Mouse (Mus musculus) midbrain, embryonic 10.5 days (tissue): ENCODE measurements around the gene Coq8a. TPM values are rescaled to one million over a fixed set of nuclear protein-coding genes. Genes with fewer than 3 reads are reported as not detected.

Source experiments
- DNase-seq: peaks from one replicate; pipeline ENCODE4 v3.0.0-alpha.2; 2017; ENCODE audit warnings: low spot score
- H3K27ac ChIP-seq: fragments of 300-500 bp; sonication (generic); replicated peaks from 2 replicates; pipeline ENCODE4 v1.5.1; 2016; ENCODE audit warnings: mild to moderate bottlenecking
- H3K27me3 ChIP-seq: fragments of 300-500 bp; sonication (generic); 2 replicates; pipeline ENCODE4 v1.6.1; 2016; ENCODE audit warnings: low read depth, mild to moderate bottlenecking; ENCODE audit not compliant: poor library complexity, severe bottlenecking
- H3K36me3 ChIP-seq: fragments of 300-500 bp; sonication (generic); 2 replicates; pipeline ENCODE4 v1.6.1; 2016; ENCODE audit warnings: mild to moderate bottlenecking, moderate library complexity
- H3K4me1 ChIP-seq: fragments of 300-500 bp; sonication (generic); 2 replicates; pipeline ENCODE4 v1.6.1; 2016
- H3K4me3 ChIP-seq: fragments of 300-500 bp; sonication (generic); 2 replicates; pipeline ENCODE4 v1.5.1; 2016; ENCODE audit warnings: mild to moderate bottlenecking, moderate library complexity
- H3K9me3 ChIP-seq: fragments of 300-500 bp; sonication (generic); replicated peaks from 2 replicates; pipeline ENCODE4 v1.6.1; 2016; ENCODE audit warnings: mild to moderate bottlenecking
- WGBS: fragments of 180-500 bp; shearing (Covaris S2); methylation state at CpG from one replicate; pipeline ENCODE4 v1.1.7; 2016; 5-methylcytosine and 5-hydroxymethylcytosine counted together
- polyA plus RNA-seq: library from polyadenylated mRNA; unstranded; fragments of >200 nt; fragmentation: Nextera tagmentation; extraction: Ambion mirVana; gene quantifications from 2 replicates; pipeline ENCODE4 v1.2.1, GENCODE M21; 2016

Gene Coq8a
- polyA plus RNA-seq, 1 experiment from 2014 or later: 0.90 TPM

DNA sequence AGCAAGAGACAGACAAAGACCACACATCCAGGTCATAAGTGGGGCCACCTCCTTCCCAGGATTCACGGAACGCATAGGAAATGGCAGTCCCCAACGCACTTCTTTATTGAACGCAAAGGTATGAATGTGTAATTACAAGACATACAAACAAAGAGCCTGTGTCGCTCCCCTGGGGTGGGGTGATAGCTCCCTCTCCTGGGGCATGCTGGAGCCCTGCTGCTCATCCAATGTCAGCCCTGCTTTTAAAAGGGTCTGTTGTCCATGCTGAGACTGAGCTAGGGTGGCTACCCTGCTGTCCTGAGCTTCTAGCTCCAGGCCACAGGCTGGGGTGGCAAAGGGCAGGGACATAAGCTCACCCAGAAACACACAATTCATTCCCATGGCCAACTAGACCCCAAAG lies 32.9 kb downstream of the Coq8a start:
- H3K36me3 ChIP-seq: peaks cover 20% of the 10 kb centered on the region
- no peaks in the 10 kb centered on the region for H3K4me1 ChIP-seq
- no peak overlapping the region for H3K27ac ChIP-seq
- 89% methylated on average over 5 of the region's 5 CpGs for WGBS
- H3K9me3 ChIP-seq: no peaks in the 10 kb centered on the region
- H3K27me3 ChIP-seq: no peaks in the 10 kb centered on the region
- DNase-seq: no peak
- H3K4me3 ChIP-seq: no peak overlapping the region

DNA sequence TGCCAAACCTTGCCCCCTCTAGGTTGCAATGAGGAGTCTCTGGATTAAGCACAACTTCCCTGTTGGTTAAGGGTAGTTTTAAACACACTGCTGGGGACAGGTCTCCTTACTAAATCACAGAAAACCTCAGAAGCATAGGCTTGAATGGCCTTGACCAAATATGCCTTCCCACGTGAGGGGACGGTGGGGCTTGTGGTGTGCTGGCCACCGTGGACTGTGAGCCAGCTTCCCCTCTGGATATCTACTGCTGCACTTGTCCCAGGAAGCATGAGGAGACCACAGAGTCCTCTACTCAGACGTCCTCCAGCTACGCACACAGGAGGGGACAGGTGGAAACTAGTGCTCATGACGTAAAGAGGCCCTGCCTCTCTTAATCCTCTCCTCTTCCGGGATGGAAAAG lies 36.4 kb downstream of the Coq8a start:
- no peak for DNase-seq
- Histone ChIP-seq H3K27ac (no peak overlapping the region), H3K27me3 (no peaks in the 10 kb centered on the region), H3K4me3 (no peak overlapping the region), H3K9me3 (no peaks in the 10 kb centered on the region), H3K36me3 (peaks cover 35% of the 10 kb centered on the region), H3K4me1 (0 out of 2 replicates have a peak, but pooled peaks cover 5% of the 10 kb centered on the region)
- WGBS: 82% methylated on average over 7 of the region's 7 CpGs

- Histone ChIP-seq H3K27ac (no peak overlapping the region), H3K4me1 (0 out of 2 replicates have a peak, but pooled peaks cover 5% of the 10 kb centered on the region), H3K9me3 (no peaks in the 10 kb centered on the region), H3K4me3 (no peak overlapping the region), H3K36me3 (peaks cover 35% of the 10 kb centered on the region), H3K27me3 (no peaks in the 10 kb centered on the region)
- DNase-seq: no peak
- 87% methylated on average over 20 of the region's 20 CpGs for WGBS
These were observed 37.6 kb downstream of the Coq8a start for GRCm38 (mm10) chr1:180161566-180162355.

DNA sequence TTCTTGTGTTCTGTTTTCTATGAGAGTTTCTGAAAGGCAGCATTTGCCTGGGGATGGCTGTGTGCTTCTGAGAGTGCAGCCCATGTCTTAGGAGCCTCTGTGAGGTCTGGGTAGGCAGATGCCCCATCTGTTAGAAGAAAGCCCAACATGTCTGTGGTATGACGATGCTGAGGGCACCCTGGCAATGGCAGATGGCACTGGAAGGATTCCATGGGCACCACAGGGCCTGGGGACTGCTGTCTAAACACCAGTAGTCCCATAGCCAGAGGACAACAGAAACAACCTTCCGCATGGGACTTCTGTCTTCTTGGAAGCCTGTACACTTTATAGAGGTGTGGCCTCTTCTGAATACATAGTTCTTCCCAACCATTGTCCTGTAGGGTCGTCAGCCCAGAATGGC lies 38.2 kb downstream of the Coq8a start:
- H3K9me3 ChIP-seq: no peaks in the 10 kb centered on the region
- 0 out of 2 replicates have a peak, but pooled peaks cover 5% of the 10 kb centered on the region for H3K4me1 ChIP-seq
- H3K4me3 ChIP-seq: no peak overlapping the region
- no peak overlapping the region for H3K27ac ChIP-seq
- H3K36me3 ChIP-seq: peaks cover 35% of the 10 kb centered on the region
- WGBS: 85% methylated on average over 3 of the region's 3 CpGs
- H3K27me3 ChIP-seq: no peaks in the 10 kb centered on the region
- DNase-seq: no peak

- Histone ChIP-seq H3K4me1 (0 out of 2 replicates have a peak, but pooled peaks cover 5% of the 10 kb centered on the region), H3K27me3 (no peaks in the 10 kb centered on the region), H3K36me3 (peaks cover 33% of the 10 kb centered on the region), H3K9me3 (no peaks in the 10 kb centered on the region), H3K27ac (no peak overlapping the region), H3K4me3 (no peak overlapping the region)
- no peak for DNase-seq
- WGBS: 82% methylated on average over 2 of the region's 2 CpGs
These were observed 38.9 kb downstream of the Coq8a start for GRCm38 (mm10) chr1:180160545-180160944.

- no peaks in the 10 kb centered on the region for H3K27me3 ChIP-seq
- no peak for DNase-seq
- 78% methylated on average over 2 of the region's 2 CpGs for WGBS
- H3K4me1 ChIP-seq: 0 out of 2 replicates have a peak, but pooled peaks cover 5% of the 10 kb centered on the region
- H3K27ac ChIP-seq: no peak overlapping the region
- H3K9me3 ChIP-seq: no peaks in the 10 kb centered on the region
- H3K4me3 ChIP-seq: no peak overlapping the region
- H3K36me3 ChIP-seq: peaks cover 33% of the 10 kb centered on the region
These were observed 40.8 kb downstream of the Coq8a start for GRCm38 (mm10) chr1:180158648-180159047.

DNA sequence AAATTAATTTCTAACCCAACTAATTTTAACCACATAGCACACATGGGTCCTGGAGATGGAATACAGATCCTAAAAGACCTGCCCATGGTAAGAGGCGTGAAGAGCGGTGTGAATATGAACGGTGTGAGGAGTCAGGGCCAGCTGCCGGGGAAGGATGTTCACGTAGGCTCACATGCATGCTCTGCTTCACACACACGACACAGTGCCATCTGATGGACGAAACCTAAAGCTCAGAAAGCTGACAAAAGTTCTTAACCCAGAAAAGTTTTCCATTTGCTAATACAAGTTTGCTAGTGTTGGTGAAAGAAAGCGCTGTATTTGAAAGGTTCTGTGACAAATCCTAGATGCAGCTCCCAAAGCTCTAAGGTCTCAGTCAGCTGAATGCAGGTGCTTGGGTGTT lies 48.2 kb downstream of the Coq8a start:
- Histone ChIP-seq H3K4me1 (no peaks in the 10 kb centered on the region), H3K4me3 (no peak overlapping the region), H3K27ac (no peak overlapping the region), H3K36me3 (peaks cover 33% of the 10 kb centered on the region), H3K27me3 (no peaks in the 10 kb centered on the region), H3K9me3 (no peaks in the 10 kb centered on the region)
- no peak for DNase-seq
- WGBS: 86% methylated on average over 8 of the region's 8 CpGs

DNA sequence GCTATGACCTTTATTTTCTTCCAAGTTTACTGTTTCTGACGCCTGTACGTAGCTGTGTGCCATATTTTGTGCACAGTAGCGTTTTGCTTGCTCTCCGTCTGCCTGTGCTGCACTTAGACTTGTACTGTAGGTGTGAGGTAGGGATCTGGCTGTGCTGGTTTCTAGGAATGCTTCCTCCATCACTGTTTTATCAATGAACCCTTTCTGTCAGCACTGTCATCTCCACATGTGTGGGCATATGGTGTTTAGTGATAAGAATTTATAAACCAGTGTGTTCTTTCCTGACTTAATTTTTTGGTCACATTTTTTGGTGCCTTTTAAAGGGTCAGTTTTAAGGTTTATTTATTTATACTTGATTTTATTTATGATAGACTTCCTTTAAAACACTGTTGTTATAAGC lies 50.8 kb downstream of the Coq8a start:
- H3K4me1 ChIP-seq: no peaks in the 10 kb centered on the region
- no peak for DNase-seq
- H3K27ac ChIP-seq: no peak overlapping the region
- H3K4me3 ChIP-seq: no peak overlapping the region
- no peaks in the 10 kb centered on the region for H3K9me3 ChIP-seq
- H3K36me3 ChIP-seq: peaks cover 40% of the 10 kb centered on the region
- WGBS: 93% methylated on average over 4 of the region's 4 CpGs
- no peaks in the 10 kb centered on the region for H3K27me3 ChIP-seq

DNA sequence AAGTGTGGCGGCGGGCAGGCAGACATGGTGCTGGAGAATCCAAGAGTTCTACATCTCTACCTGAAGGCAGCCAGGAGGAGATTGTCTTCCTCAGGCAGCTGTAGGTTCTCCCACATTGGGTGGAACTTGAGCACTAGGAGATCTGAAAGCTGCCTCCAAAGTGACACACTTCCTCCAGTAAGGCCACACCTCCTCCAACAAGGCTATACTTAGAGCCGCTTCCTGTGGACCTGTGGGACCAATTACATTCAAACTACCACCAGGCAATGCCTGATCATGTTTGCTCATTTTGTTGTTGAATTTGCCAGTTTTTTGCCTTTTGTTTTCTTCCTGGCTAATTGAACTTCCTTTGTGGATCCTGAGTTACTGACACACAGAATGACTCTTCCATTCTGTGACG lies 51.4 kb downstream of the Coq8a start:
- Histone ChIP-seq H3K36me3 (peaks cover 43% of the 10 kb centered on the region), H3K27me3 (no peaks in the 10 kb centered on the region), H3K9me3 (no peaks in the 10 kb centered on the region), H3K4me3 (no peak overlapping the region), H3K4me1 (no peaks in the 10 kb centered on the region), H3K27ac (no peak overlapping the region)
- no peak for DNase-seq
- WGBS: 84% methylated on average over 4 of the region's 4 CpGs

- Histone ChIP-seq H3K9me3 (no peaks in the 10 kb centered on the region), H3K27me3 (no peaks in the 10 kb centered on the region), H3K4me1 (no peaks in the 10 kb centered on the region), H3K27ac (no peak overlapping the region), H3K4me3 (no peak overlapping the region), H3K36me3 (peaks cover 51% of the 10 kb centered on the region)
- 94% methylated on average over 2 of the region's 2 CpGs for whole genome bisulfite sequencing
- DNase-seq: no peak
These were observed 58.4 kb downstream of the Coq8a start for GRCm38 (mm10) chr1:180140970-180141369.

DNA sequence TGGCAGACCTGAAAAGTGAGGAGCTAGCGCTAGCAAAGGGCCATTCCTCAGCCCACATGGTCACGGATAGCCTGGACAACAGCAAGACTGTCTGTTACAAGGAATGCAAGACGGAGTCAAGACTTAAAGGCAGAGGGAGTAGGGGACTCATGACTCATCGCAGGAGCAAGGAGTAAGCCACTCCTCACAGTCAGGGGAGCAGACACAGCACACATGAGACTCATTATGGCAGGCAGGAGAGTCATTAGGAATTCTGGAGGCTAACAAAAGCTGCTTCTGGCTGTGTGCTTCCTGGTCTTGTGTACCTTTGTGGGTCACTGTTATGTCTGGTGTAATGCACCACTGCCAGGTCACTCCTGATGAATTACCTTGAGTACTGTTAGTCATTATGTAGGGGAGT lies 60.2 kb downstream of the Coq8a start:
- no peaks in the 10 kb centered on the region for H3K27me3 ChIP-seq
- no peak overlapping the region for H3K27ac ChIP-seq
- no peak overlapping the region for H3K4me3 ChIP-seq
- H3K4me1 ChIP-seq: no peaks in the 10 kb centered on the region
- 89% methylated on average over 4 of the region's 4 CpGs for WGBS
- H3K9me3 ChIP-seq: no peaks in the 10 kb centered on the region
- H3K36me3 ChIP-seq: peaks cover 45% of the 10 kb centered on the region
- DNase-seq: no peak

- DNase-seq: no peak
These were observed 67.2 kb downstream of the Coq8a start for GRCm38 (mm10) chr1:180132187-180132586.

DNA sequence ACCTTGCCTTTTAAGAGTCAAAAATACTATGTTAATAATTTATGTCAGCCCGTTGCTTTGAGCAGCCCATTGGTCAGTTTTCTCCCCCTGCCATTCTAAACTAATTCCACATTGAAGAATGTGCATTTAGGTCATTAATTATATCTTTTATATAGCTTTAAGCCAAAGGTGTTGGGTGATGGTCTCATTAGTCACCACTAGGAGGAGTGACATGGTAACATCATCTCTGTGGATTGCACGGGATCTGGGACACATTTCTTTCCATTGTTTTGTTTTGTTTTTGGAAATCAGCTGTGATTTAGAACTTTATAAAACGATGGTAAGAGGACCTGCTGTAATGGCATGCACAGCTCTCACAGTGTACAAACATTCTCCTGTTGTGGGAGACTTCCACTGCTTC lies 68.0 kb downstream of the Coq8a start:
- Histone ChIP-seq H3K4me1 (no peaks in the 10 kb centered on the region), H3K27ac (no peak overlapping the region), H3K9me3 (no peaks in the 10 kb centered on the region), H3K27me3 (no peaks in the 10 kb centered on the region), H3K36me3 (peaks cover 5% of the 10 kb centered on the region; the same call in 1 of the 2 replicates), H3K4me3 (no peak overlapping the region)
- no peak for DNase-seq
- WGBS: 73% methylated on average over 3 of the region's 3 CpGs

More at GRCm38 (mm10) chr1:180132187-180132586, 67.2 kb downstream of the Coq8a start:
- Histone ChIP-seq H3K27ac (no peak overlapping the region), H3K27me3 (no peaks in the 10 kb centered on the region), H3K9me3 (no peaks in the 10 kb centered on the region), H3K4me1 (no peaks in the 10 kb centered on the region), H3K36me3 (peaks cover 12% of the 10 kb centered on the region), H3K4me3 (no peak overlapping the region)
- 94% methylated on average over 4 of the region's 4 CpGs for WGBS
